Mouse (Mus musculus) adrenal gland, adult 8-10 months (tissue): ENCODE data around the gene Ptrh2. TPM values are rescaled to one million over a fixed set of nuclear protein-coding genes. Genes with fewer than 3 reads are reported as not detected.

Experiments
- DNase-seq: peaks from one replicate; pipeline ENCODE4 v3.0.0; 2022
- total RNA-seq, 4 experiments: library from RNA; stranded (reverse); gene quantifications; 2 replicates each; pipeline ENCODE4 v1.2.4; 2022

Gene Ptrh2
- total RNA-seq, 4 experiments from 2014 or later: 15.7 to 17.9 (median 17.2) TPM

- DNase-seq: no peak
Observed at GRCm38 (mm10) chr11:86671041-86671675, 12.6 kb upstream of the Ptrh2 start.

- no peak for DNase-seq
Observed at GRCm38 (mm10) chr11:86672772-86673171, 11.0 kb upstream of the Ptrh2 start.

- DNase-seq: no peak
Observed at GRCm38 (mm10) chr11:86675520-86675919, 8.3 kb upstream of the Ptrh2 start.

GRCm38 (mm10) chr11:86678957-86679356 is 4.8 kb upstream of the Ptrh2 start:
- DNase-seq: no peak

- no peak for DNase-seq
Observed at GRCm38 (mm10) chr11:86680729-86681128, 3.1 kb upstream of the Ptrh2 start.

- no peak for DNase-seq
Observed at GRCm38 (mm10) chr11:86681423-86681822, 2.4 kb upstream of the Ptrh2 start.

GRCm38 (mm10) chr11:86682861-86683260 is 924 bp upstream of the Ptrh2 start:
- no peak for DNase-seq

- DNase-seq: no peak
Observed at GRCm38 (mm10) chr11:86684126-86685012, 584 bp downstream of the Ptrh2 start.

GRCm38 (mm10) chr11:86685366-86685765 is 1.6 kb downstream of the Ptrh2 start:
- no peak for DNase-seq

- DNase-seq: no peak
Observed at GRCm38 (mm10) chr11:86690383-86690782, 6.6 kb downstream of the Ptrh2 start.

- DNase-seq: no peak
Observed at GRCm38 (mm10) chr11:86691482-86691881, 7.7 kb downstream of the Ptrh2 start.

GRCm38 (mm10) chr11:86691956-86692355 is 8.2 kb downstream of the Ptrh2 start:
- no peak for DNase-seq

GRCm38 (mm10) chr11:86692546-86692945 is 8.8 kb downstream of the Ptrh2 start:
- DNase-seq: no peak

GRCm38 (mm10) chr11:86695461-86695860 is 11.7 kb downstream of the Ptrh2 start:
- no peak for DNase-seq

GRCm38 (mm10) chr11:86701151-86701550 is 17.4 kb downstream of the Ptrh2 start:
- no peak for DNase-seq

- DNase-seq: no peak
Observed at GRCm38 (mm10) chr11:86714606-86715005, 30.8 kb downstream of the Ptrh2 start.

- DNase-seq: no peak
Observed at GRCm38 (mm10) chr11:86717306-86718065, 33.7 kb downstream of the Ptrh2 start.

GRCm38 (mm10) chr11:86718369-86718768 is 34.6 kb downstream of the Ptrh2 start:
- DNase-seq: no peak

GRCm38 (mm10) chr11:86719390-86719789 is 35.6 kb downstream of the Ptrh2 start:
- DNase-seq: no peak

GRCm38 (mm10) chr11:86724004-86724403 is 40.2 kb downstream of the Ptrh2 start:
- no peak for DNase-seq

- no peak for DNase-seq
Observed at GRCm38 (mm10) chr11:86724982-86725381, 41.2 kb downstream of the Ptrh2 start.

GRCm38 (mm10) chr11:86725607-86726006 is 41.8 kb downstream of the Ptrh2 start:
- no peak for DNase-seq

GRCm38 (mm10) chr11:86731443-86731842 is 47.7 kb downstream of the Ptrh2 start:
- no peak for DNase-seq
